ENCODE assay signal across 18 mouse cellular contexts in genomic region chr4:49225021-49225420, GRCm38 (mm10).
DNase-seq lines count a peak whose midpoint lies in the region; ATAC-seq and TF ChIP-seq lines count a peak whose summit lies in the region.
"Had no signal": no experiment of that assay in that cellular context is flagged by ENCODE, and none has a peak within 500 bp of the region (broad histone marks: within the 10 kb centered on the region; RNA-seq: fewer than 3 reads in every experiment).

No protein-coding gene starts in this region.

- ATAC-seq in heart, postnatal 0 days (ENCODE audit: insufficient read depth, low read depth), result no peak
- peak; percentile 35; the same call in 1 of the 2 replicates for ATAC-seq in lung, embryonic 14.5 days (ENCODE audit: insufficient read depth)
- ATAC-seq in lung, embryonic 16.5 days (ENCODE audit: low read depth), result peak; percentile 71; the same call in 1 of the 2 replicates
- ATAC-seq: liver, postnatal 0 days had no signal

- no peak overlapping the region for H3K27ac ChIP-seq in heart, postnatal 0 days (ENCODE audit: low read depth)
- H3K27ac ChIP-seq in lung, embryonic 14.5 days (ENCODE audit: low read depth), result no peak overlapping the region
- peak overlapping the region; percentile 36; the same call in 1 of the 2 replicates for H3K27ac ChIP-seq in lung, embryonic 16.5 days (ENCODE audit: low read length)
- H3K27ac ChIP-seq: hindbrain, embryonic 15.5 days; limb, embryonic 13.5 days; neural tube, embryonic 15.5 days; stomach, postnatal 0 days had no signal

- TF ChIP-seq CTCF in heart, postnatal 0 days (IDR thresholded peaks at IDR 0.05; ENCODE audit: low read depth), result no peak
- TF ChIP-seq CTCF in lung, embryonic 14.5 days (IDR thresholded peaks at IDR 0.05; ENCODE audit: low read depth), result no peak
- TF ChIP-seq CTCF in lung, adult 2 months (IDR thresholded peaks at IDR 0.05; ENCODE audit: insufficient read depth, low read length), result no peak

- no peaks in the 10 kb centered on the region for H3K36me3 ChIP-seq in heart, postnatal 0 days (replicated peaks; ENCODE audit: control insufficient read depth, insufficient read depth, low read length)
- no peaks in the 10 kb centered on the region for H3K36me3 ChIP-seq in lung, embryonic 14.5 days (ENCODE audit: insufficient read depth)
- no peaks in the 10 kb centered on the region for H3K36me3 ChIP-seq in lung, embryonic 16.5 days (ENCODE audit: control insufficient read depth, insufficient read depth, low read length)
- H3K36me3 ChIP-seq: hindbrain, embryonic 15.5 days; limb, embryonic 13.5 days; neural tube, embryonic 15.5 days had no signal

- 9% methylated on average over 1 of the region's 1 CpGs for WGBS in heart, postnatal 0 days
- WGBS in lung, embryonic 14.5 days, result 39% methylated on average over 1 of the region's 1 CpGs
- whole genome bisulfite sequencing in lung, adult 2 months, result 24% methylated on average over 1 of the region's 1 CpGs
- 12% methylated on average over 1 of the region's 1 CpGs for WGBS in lung, embryonic 16.5 days

- no peaks in the 10 kb centered on the region for H3K9me3 ChIP-seq in heart, postnatal 0 days (replicated peaks; ENCODE audit: control insufficient read depth, low read length)
- H3K9me3 ChIP-seq in lung, embryonic 14.5 days (ENCODE audit: low read depth, low read length), result no peaks in the 10 kb centered on the region
- no peaks in the 10 kb centered on the region for H3K9me3 ChIP-seq in lung, embryonic 16.5 days (ENCODE audit: control insufficient read depth, low read length)
- H3K9me3 ChIP-seq: hindbrain, embryonic 15.5 days; limb, embryonic 13.5 days; neural tube, embryonic 15.5 days had no signal

- no peak for TF ChIP-seq POLR2A in lung, adult 2 months (IDR thresholded peaks at IDR 0.05; ENCODE audit: borderline replicate concordance, extremely low read depth, low read depth, low read length)

- no peak overlapping the region for H3K4me3 ChIP-seq in heart, postnatal 0 days (ENCODE audit: low read depth, low read length)
- H3K4me3 ChIP-seq in lung, embryonic 14.5 days (ENCODE audit: low read depth, low read length), result no peak overlapping the region
- no peak overlapping the region for H3K4me3 ChIP-seq in lung, adult 2 months (replicated peaks; ENCODE audit: extremely low read depth, low read depth, low read length)
- no peak overlapping the region for H3K4me3 ChIP-seq in lung, embryonic 16.5 days (ENCODE audit: low read length)
- H3K4me3 ChIP-seq: hindbrain, embryonic 15.5 days; limb, embryonic 13.5 days; neural tube, embryonic 15.5 days had no signal

- no peaks in the 10 kb centered on the region for H3K4me1 ChIP-seq in heart, postnatal 0 days (ENCODE audit: control insufficient read depth, insufficient read depth)
- no peaks in the 10 kb centered on the region for H3K4me1 ChIP-seq in lung, embryonic 14.5 days (ENCODE audit: insufficient read depth)
- H3K4me1 ChIP-seq in lung, adult 2 months (ENCODE audit: control insufficient read depth, insufficient read depth, low read length), result no peaks in the 10 kb centered on the region
- H3K4me1 ChIP-seq in lung, embryonic 16.5 days (replicated peaks; ENCODE audit: control insufficient read depth, insufficient read depth, low read length), result peaks cover 3% of the 10 kb centered on the region; the same call in 1 of the 2 replicates
- H3K4me1 ChIP-seq: hindbrain, embryonic 15.5 days; limb, embryonic 13.5 days; neural tube, embryonic 15.5 days had no signal

- no peak overlapping the region for H3K4me2 ChIP-seq in heart, postnatal 0 days (ENCODE audit: low read depth, low read length)
- H3K4me2 ChIP-seq in lung, embryonic 14.5 days, result no peak overlapping the region
- H3K4me2 ChIP-seq in lung, embryonic 16.5 days (ENCODE audit: low read depth, low read length), result no peak overlapping the region
- H3K4me2 ChIP-seq: hindbrain, embryonic 15.5 days; limb, embryonic 13.5 days; neural tube, embryonic 15.5 days had no signal

- no peaks in the 10 kb centered on the region for H3K27me3 ChIP-seq in heart, postnatal 0 days (ENCODE audit: control insufficient read depth, insufficient read depth, low read length)
- no peaks in the 10 kb centered on the region for H3K27me3 ChIP-seq in lung, embryonic 14.5 days (ENCODE audit: insufficient read depth, low read length)
- H3K27me3 ChIP-seq in lung, embryonic 16.5 days (ENCODE audit: control insufficient read depth, insufficient read depth, low read depth, low read length), result no peaks in the 10 kb centered on the region
- H3K27me3 ChIP-seq: hindbrain, embryonic 15.5 days; limb, embryonic 13.5 days; neural tube, embryonic 15.5 days had no signal

- no peak for TF ChIP-seq EP300 in heart, postnatal 0 days (IDR thresholded peaks at IDR 0.05; ENCODE audit: low read depth)

- H3K9ac ChIP-seq in heart, postnatal 0 days (replicated peaks; ENCODE audit: low read depth, low read length), result no peak overlapping the region
- H3K9ac ChIP-seq in lung, embryonic 14.5 days, result no peak overlapping the region
- H3K9ac ChIP-seq in lung, embryonic 16.5 days (ENCODE audit: low read length), result no peak overlapping the region
- H3K9ac ChIP-seq: hindbrain, embryonic 15.5 days; limb, embryonic 13.5 days; liver, postnatal 0 days; neural tube, embryonic 15.5 days had no signal

- peak; percentile 38 for DNase-seq in adrenal gland, postnatal 10 days
- no peak for DNase-seq in adrenal gland, adult 8-10 months
- peak; percentile 10 for DNase-seq in heart, postnatal 0 days (ENCODE audit: low spot score)
- no peak for DNase-seq in heart, adult 9 months (ENCODE audit: low spot score in 2 of 2)
- peak; percentile 34 for DNase-seq in lung, embryonic 14.5 days
- no peak for DNase-seq in lung, adult 2 months
- DNase-seq in frontal cortex, postnatal 10 days (ENCODE audit: low spot score in 2 of 2), result no peak
- DNase-seq: cerebellum, adult 18-20 months; gastrocnemius, postnatal 36 days; kidney, adult 18-20 months; layer of hippocampus, adult 9-11 months; liver, postnatal 0 days; thymus, postnatal 14 days had no signal

Comparison
In these comparisons a context has a peak if more than half of its experiments do, and no peak if none do; other contexts are left out.
1. DNase-seq: peak in adrenal gland, postnatal 10 days (single experiment), heart, postnatal 0 days (single experiment) and lung, embryonic 14.5 days (single experiment); none in adrenal gland, adult 8-10 months (single experiment), heart, adult 9 months (0 of 2), lung, adult 2 months (single experiment) and frontal cortex, postnatal 10 days (0 of 2).